Mouse (Mus musculus): ENCODE measurements at regions not wholly inside any gene's neighbourhood (a gene's known extent, or its start where the extent isn't known, plus 50 kb on each side); places are given as distances from the start of the nearest gene placed in this dataset.
A peak's percentile ranks its signal among the peaks of the same experiment; 100 is the strongest.

- no peak for DNase-seq (ENCODE audit: low spot score in 2 of 2)
Observed at GRCm38 (mm10) chr13:59315811-59316210, 269.2 kb downstream of the Agtpbp1 start.

GRCm38 (mm10) chr13:59314419-59314818 lies 270.6 kb downstream of the Agtpbp1 start:
- peak in 1 of 2 experiments; percentile 40 for DNase-seq (ENCODE audit: low spot score in 2 of 2)

- no peak for DNase-seq (ENCODE audit: low spot score in 2 of 2)
Observed at GRCm38 (mm10) chr13:59313725-59314330, 271.2 kb downstream of the Agtpbp1 start.

- DNase-seq (ENCODE audit: low spot score in 2 of 2): no peak
Observed at GRCm38 (mm10) chr13:59292905-59293304, 292.1 kb downstream of the Agtpbp1 start.

- peak; percentile 13 to 53 for DNase-seq (ENCODE audit: low spot score in 2 of 2)
Observed at GRCm38 (mm10) chr13:59289127-59289526, 295.9 kb downstream of the Agtpbp1 start.

- DNase-seq (ENCODE audit: low spot score in 2 of 2): no peak
Observed at GRCm38 (mm10) chr13:59281199-59281598, 303.8 kb downstream of the Agtpbp1 start.

GRCm38 (mm10) chr13:59279136-59279535 lies 305.9 kb downstream of the Agtpbp1 start:
- no peak for DNase-seq (ENCODE audit: low spot score in 2 of 2)

GRCm38 (mm10) chr13:59271661-59272060 lies 313.4 kb downstream of the Agtpbp1 start:
- DNase-seq (ENCODE audit: low spot score in 2 of 2): no peak

GRCm38 (mm10) chr13:59266854-59267253 lies 318.2 kb downstream of the Agtpbp1 start:
- no peak for DNase-seq (ENCODE audit: low spot score in 2 of 2)

- no peak for DNase-seq (ENCODE audit: low spot score in 2 of 2)
Observed at GRCm38 (mm10) chr13:59264126-59264525, 320.9 kb downstream of the Agtpbp1 start.

GRCm38 (mm10) chr13:59261924-59262323 lies 323.1 kb downstream of the Agtpbp1 start:
- DNase-seq (ENCODE audit: low spot score in 2 of 2): no peak

- DNase-seq (ENCODE audit: low spot score in 2 of 2): no peak
Observed at GRCm38 (mm10) chr13:59255798-59256435, 329.1 kb downstream of the Agtpbp1 start.

- DNase-seq (ENCODE audit: low spot score in 2 of 2): peak in 1 of 2 experiments; percentile 21
Observed at GRCm38 (mm10) chr13:59253667-59254558, 331.1 kb downstream of the Agtpbp1 start.

- peak; percentile 42 to 65 for DNase-seq (ENCODE audit: low spot score in 2 of 2)
Observed at GRCm38 (mm10) chr13:59251252-59252006, 333.6 kb downstream of the Agtpbp1 start.

- DNase-seq (ENCODE audit: low spot score in 2 of 2): no peak
Observed at GRCm38 (mm10) chr13:59248411-59248810, 336.6 kb downstream of the Agtpbp1 start.

GRCm38 (mm10) chr13:59246984-59247537 lies 338.0 kb downstream of the Agtpbp1 start:
- DNase-seq (ENCODE audit: low spot score in 2 of 2): no peak

- no peak for DNase-seq (ENCODE audit: low spot score in 2 of 2)
Observed at GRCm38 (mm10) chr13:59246070-59246469, 339.0 kb downstream of the Agtpbp1 start.

GRCm38 (mm10) chr13:59244622-59245021 lies 340.4 kb downstream of the Agtpbp1 start:
- no peak for DNase-seq (ENCODE audit: low spot score in 2 of 2)

GRCm38 (mm10) chr13:59242671-59243070 lies 342.4 kb downstream of the Agtpbp1 start:
- DNase-seq (ENCODE audit: low spot score in 2 of 2): no peak

- peak; percentile 21 to 45 for DNase-seq (ENCODE audit: low spot score in 2 of 2)
Observed at GRCm38 (mm10) chr13:59238696-59239095, 346.3 kb downstream of the Agtpbp1 start.

- peak in 1 of 2 experiments; percentile 29 for DNase-seq (ENCODE audit: low spot score in 2 of 2)
Observed at GRCm38 (mm10) chr13:59235836-59236235, 349.2 kb downstream of the Agtpbp1 start.
